Mouse (Mus musculus): Measurements from ENCODE around the gene Hoxd10.

The Hoxd10 gene

DNA sequence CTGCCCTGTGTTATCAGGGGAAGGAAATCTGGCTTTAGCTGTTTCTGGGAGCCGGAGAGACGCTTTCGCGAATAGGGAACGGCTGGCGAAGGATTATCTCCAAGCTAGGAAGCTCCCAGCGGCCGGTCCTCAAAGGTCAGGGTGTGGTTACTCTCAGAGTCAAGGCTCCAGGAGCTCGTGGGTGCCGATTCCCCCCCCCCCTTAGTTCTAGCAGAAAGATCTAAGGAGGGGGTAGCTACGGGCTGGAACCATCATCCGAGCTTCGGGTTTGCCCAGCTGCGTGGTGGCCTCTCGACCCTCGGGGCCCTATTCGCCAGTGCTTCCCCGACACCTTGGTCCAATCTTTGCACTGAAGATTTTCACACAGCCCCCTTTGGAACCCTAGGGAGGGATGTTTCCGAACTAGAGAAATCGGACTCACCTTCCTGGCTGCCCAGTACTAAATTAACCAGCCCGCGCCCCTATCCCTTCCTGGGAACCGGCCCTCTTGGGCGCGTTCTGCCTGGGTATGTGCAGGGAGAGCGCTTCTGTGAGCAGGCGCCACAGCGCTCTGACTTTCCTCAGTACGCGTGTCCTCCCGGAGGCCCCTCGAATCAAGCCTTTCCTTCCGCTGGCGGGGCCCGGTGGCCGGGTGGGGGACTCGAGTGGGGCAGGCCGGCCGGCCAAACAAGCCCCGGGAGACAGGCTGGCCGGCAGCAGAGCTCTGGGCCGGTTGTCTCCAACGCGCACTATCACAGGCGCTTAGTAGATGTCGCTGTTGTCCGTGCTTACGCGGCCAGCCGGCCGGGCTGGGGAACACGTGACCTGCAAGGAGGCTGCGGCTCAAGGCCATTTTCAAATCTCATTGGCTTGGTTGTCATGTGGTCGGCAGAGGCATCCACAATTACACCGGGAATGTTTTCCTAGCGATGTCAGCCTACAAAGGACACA, at the start of gene Hoxd10:
Gene Hoxd10, plus strand, starts transcription at position 903 of the 930 bp plus-strand sequence.
- no peak for DNase-seq (ENCODE audit: low spot score in 2 of 2)

DNA sequence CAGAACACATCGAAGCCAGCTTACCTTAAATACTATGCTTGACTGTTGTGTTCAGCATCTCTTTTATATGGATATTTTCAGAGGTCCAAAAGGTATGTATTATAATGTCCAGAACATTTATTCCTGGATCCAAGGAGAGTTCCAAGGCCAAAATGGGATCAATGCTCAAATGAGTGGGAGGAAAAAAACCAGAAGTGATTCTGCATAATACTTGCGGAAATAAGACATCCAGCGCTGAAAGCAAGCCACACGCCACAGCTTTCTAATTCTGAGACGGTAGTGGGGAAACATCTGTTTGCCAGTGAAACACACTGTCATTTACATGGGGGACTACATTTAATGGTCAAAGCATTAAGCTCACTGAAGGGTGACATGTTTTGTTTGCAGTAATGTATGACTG, 49.3 kb upstream of the Hoxd10 start:
- DNase-seq (ENCODE audit: low spot score in 2 of 2) = no peak

DNA sequence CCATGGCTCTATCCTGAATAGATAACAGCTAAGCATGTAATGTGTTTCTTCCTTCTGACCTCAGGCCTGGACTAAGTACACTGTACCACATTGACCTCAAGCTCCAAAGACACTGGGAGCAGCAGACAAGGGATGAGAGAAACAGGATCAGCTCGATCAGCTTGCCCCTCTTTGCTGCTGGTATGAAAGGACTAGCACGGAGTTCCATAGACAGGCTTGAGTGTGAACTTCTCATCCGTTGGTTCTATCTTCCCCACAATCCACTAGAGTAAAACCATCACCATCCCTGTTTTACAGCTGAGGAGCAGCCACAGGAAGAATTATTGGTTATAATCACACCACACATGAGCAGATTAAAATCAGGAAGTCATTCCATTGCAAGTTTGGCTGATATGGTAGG, 46.1 kb upstream of the Hoxd10 start:
- no peak for DNase-seq (ENCODE audit: low spot score in 2 of 2)

DNA sequence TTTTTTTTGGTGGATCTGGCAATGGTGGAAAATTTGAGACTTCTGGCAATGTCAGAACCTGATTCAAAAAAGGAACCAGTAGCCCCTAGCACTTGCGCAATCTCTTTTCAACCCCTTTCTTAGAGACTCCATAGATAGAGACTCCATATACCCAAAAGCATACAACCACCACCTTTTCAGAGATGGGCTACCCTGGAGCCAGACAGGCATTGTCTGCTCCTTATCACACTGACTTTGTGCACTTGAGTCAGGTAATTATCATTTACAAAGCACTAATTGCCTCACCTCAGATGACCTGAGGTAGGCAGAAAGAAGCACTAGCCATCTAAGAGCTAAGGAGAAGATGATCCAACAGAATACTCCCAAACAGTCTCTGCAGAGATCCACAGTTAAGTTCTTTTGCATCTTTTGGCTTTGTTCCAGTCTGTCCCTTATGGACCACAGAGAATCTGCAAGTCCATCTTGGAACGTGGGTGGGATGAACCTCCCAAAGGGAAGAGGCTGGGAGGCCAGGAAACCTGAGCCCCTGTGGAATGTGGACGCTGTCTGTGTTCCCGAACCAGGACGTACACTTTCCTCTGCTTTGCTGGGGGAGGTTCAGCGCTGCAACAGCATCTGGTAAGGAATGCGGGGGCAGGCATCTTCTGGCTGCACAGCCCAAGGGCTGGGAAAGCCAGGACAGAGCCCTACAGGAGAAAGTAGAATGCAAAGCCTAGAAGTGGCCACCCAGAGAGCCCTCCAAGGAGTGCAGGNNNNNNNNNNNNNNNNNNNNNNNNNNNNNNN, 44.5 kb upstream of the Hoxd10 start:
- no peak for DNase-seq (ENCODE audit: low spot score in 2 of 2)

DNA sequence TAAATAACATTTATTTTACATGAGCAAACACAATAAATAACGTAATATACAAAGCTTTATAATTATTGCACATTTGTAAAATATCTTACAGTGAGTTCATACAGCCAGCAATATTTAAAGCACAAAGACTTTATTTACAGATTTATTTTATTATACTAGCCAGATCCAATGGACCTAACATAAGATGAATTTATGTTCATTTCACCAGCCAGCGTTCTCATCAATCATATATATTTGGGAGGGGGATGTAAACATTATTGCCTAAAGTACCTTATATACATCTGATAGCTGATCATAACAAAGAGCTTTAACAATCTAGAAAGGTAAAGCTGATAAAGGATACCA, 38.8 kb upstream of the Hoxd10 start:
- DNase-seq (ENCODE audit: low spot score in 2 of 2) = no peak

DNA sequence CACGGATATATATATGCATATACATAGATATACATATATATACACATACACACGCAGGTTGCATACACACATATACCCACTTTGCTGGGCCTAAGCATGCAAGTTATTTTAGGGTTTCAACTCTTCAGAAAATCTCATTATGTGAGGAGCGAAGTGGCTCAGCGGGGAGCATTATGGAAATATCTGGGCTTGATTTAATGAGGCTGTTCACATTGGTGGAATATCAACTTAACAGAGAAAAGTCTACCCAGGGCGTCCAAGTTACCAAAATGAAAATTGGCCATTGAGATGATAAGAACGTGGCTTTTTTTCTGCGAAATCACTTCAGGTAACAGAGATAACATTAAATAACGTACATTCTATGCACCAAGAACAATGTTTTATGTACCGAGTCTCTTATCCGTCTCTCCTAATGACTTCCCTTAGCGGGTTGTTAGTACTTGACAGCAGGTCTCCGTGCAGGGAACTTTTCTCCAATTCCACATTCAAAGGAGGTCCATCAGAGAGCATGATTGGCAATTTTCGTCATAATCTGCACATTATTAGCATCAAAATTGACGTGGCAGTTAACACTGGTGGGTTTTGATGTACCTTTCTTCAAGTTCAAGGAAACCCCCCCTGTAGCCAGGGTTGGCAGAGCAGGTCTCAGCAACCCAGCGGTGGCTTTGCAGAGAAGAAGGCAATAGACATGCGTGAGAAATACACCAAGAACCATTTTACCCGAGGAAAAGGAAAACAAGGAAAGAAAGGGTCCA, 37.8 kb upstream of the Hoxd10 start:
- no peak for DNase-seq (ENCODE audit: low spot score in 2 of 2)

DNA sequence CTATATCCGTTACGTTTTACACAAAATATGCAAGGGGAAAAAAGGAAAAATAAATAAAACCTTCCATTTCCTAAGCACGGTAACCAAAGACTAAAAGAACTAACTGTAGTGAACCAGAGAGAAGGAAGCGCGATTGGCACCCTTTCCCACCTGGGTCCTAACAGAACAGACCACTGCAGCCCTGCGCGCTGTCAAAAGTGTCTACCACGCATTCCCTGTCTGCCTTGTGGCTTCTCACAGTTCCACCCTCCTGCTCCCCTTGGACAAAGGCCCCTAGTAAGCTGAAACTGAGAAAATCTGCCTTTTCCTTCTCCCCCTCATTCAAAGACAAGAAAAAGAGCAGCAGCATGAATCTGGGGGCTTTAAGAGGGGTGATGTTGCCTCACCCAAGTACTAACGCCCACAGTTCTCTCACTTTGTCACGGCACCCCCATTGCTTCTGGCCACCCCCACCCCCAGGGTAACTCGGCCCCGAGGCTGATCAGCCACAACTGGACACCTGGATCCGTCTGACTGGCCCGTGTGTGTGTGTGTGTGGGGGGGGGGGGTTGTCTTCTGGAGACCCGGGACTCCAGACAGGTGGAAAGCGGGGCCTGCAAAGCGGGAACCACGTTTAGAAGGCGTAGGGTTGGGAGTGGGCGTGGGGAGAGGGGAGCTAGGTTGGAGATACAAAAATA, 36.8 kb upstream of the Hoxd10 start:
- DNase-seq (ENCODE audit: low spot score in 2 of 2) = no peak

DNA sequence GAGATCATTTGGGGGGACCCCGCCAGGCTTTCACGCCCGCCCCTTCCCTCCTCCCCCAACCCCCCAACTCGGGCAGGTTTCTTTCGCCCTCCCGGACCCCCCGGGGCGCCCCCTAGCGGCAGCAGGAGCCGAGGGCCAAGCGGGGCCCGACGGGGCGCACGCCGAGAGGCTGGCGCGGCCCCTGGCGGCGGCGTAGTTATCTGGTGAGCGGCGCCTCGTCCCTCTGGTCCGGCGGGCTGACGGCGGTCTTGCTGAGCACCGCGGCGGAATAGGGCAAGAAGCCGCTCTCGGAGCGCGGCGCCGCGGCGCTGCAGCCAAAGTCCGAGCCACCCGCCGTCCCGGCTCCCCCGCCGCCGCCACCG, 36.3 kb upstream of the Hoxd10 start:
- DNase-seq (ENCODE audit: low spot score in 2 of 2) = no peak

DNA sequence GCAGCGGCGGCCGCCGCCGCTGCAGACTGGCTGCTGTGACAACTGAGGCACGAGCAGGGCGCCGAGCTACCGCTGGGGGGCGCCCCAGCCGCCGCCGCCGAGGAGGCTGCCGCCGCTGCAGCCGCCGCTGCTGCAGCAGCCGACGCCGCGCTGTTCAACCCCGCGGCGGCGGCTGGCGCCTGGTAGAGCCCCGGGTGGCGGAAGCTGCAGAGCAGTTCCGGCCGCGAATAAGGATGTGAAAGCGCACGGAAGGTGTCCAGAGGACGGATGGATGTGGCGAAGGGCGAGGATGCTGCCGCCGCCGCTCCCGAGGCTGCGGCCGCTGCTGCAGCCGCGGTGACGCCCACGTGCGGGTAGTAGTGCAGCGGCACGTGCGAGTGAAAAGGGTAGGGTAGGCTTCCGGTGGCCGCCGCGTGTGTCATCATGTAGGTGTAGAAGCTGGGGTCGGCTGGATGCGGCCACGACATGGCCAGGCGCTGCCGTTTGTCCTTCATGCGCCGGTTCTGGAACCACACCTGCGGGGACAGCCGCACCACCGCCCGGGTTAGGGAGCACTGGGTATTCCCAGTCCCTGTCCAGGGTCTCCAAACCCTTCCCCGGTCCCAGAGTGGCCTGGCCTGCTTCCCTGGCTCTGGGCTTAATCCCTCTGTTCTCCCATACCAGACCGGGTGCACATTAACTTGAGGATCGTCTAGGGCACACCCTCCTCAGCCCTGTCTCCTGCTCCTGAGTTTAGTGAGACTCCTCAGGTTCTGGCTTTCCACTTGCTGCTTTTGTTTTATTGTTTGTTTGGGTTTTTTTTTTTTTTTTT, 35.7 kb upstream of the Hoxd10 start:
- DNase-seq (ENCODE audit: low spot score in 2 of 2) = peak; percentile 44 to 49

DNA sequence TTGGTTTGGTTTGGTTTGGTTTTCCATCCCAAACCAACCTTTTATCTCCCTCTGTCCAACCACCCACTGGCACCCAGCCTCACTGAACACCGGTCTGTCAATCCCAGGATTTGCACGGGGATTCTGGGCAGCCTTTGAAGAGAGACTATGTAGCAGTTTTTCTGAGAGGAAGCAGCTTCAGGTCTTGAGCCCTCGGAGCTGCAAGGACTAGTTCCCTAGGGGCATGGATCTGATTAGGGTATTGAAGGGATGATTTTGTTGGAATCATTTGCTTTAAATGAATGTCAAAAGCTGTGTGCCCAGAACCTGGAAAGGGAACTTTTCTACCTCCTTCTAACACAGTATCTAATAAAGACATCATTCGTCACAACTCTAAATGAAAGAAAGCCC, 35.1 kb upstream of the Hoxd10 start:
- no peak for DNase-seq (ENCODE audit: low spot score in 2 of 2)

DNA sequence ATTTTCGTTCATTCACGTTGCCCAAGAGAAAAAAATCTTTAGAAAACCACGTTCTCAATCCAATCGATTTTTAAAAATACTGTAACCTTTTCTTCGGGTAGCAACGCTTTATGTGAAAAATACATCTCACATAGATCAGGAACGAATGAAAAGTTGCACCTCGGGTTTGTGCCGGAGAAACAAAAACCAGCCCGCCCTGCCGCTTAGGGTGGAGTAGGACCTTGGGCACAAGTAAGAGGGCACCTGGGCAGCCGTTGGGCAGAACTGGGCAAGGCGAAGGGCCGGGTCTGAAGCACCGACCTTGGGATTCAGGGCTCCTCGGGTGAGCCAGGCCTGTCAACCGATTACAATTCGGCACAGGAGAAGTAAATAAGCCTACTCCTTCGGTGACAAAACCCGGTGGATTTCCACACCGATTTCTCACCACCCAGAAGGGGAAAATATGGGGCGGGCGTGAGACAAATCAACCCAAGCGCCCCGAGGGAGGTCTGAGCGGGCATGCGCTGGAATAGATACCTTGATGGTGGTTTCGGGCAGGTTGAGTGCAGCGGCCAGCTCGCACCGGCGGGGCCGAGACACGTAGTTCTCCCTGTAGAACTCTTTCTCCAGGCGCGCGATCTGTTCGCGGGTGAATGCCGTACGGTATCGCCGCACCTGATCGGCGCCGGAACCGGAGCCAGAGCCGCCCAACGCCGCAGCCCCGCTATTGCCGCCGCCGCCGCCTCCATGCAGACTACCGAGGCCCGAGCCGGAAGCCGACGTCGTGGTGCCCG, 34.3 kb upstream of the Hoxd10 start:
- no peak for DNase-seq (ENCODE audit: low spot score in 2 of 2)

DNA sequence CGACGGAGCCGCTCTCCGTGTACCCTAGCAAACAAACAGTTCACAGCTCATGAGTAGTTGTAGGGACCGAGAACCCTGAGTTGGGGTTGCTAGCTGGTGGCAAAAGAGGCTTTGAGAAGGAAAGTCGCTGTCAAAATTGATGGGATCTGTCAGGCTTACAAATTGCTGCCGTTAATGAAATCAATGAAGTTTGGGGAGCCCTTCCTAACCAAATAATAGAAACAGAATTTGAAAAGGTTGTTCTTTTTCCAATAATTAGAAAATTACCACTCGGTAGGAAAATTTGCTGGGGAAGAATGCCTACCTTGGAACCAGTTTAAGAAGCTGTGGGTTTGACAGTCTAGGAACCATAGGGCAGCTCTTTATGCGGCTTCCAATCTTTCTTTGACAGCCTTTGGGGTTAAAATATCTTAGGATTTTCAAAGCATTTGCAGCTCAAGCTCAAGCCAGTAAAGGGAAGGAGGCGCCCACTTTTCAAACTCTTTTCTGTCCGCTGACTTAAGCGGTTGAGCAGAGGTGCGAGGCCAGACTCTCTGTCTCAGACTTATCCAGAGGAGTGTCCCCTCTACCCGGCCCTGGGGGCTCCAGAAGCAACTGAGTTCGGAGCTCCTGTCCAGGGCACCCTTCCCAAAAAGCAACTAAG, 33.6 kb upstream of the Hoxd10 start:
- no peak for DNase-seq (ENCODE audit: low spot score in 2 of 2)

DNA sequence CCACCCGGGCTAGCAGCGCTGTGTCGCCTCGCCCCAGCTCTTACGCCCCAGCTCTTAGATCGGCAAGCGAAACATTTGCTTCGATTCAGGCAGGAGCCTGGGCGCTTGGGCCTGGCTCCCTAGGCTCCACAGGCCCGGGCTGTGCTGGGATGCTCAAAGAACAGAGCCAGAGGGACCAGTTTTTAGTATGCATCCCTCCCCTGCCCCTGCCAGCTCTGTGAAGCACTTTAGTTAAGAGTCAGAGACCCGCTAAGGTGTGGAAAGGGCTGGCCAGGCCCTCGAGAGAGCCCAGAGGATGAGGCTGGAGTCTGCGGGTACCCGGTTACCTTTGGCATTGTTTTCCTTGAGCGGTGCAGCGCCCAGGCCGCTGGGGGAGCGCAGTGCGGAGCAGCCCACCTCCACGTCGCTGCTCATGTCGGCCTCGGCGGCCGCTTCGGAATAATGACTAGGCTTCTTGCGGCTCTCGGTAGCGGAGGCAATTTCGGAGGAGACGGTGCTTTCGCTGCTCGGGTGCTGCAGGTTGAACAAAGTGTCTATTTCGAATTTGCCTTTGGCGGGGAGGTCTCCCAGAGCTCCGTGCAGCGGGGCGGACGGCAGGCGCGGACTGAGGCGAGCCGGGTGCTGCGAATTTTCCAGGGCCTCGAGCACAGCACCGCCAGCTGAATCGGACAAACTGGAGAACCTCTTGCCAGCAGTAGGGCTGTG, 32.9 kb upstream of the Hoxd10 start:
- DNase-seq (ENCODE audit: low spot score in 2 of 2) = no peak

DNA sequence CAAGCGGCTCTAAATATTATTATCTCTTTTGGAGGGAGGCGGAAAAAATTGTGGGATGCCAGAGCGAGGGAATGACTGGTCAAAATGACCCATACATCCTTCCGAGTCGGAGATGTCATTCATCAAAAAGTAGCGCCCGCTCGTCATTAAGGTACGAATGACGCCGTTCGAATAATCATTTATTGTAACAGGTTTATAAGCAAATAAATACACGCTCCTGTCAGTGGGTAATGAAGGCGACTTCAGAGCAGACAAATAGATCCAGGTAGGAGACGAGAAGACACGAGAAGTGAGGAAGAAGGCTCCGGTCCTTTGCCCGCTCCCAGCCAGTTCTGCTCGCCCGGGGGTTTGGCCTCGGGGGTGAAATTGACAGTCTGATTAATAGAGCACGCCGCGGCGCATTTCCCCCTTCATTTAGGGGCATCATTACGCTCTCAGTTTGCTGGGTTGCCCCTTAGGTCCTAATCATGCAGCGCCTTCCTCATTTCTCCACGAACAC, 32.2 kb upstream of the Hoxd10 start, which contains the start of gene Evx2:
Gene Evx2, minus strand, starts transcription at position 51 of the 499 bp plus-strand sequence.
- DNase-seq (ENCODE audit: low spot score in 2 of 2) = no peak

DNA sequence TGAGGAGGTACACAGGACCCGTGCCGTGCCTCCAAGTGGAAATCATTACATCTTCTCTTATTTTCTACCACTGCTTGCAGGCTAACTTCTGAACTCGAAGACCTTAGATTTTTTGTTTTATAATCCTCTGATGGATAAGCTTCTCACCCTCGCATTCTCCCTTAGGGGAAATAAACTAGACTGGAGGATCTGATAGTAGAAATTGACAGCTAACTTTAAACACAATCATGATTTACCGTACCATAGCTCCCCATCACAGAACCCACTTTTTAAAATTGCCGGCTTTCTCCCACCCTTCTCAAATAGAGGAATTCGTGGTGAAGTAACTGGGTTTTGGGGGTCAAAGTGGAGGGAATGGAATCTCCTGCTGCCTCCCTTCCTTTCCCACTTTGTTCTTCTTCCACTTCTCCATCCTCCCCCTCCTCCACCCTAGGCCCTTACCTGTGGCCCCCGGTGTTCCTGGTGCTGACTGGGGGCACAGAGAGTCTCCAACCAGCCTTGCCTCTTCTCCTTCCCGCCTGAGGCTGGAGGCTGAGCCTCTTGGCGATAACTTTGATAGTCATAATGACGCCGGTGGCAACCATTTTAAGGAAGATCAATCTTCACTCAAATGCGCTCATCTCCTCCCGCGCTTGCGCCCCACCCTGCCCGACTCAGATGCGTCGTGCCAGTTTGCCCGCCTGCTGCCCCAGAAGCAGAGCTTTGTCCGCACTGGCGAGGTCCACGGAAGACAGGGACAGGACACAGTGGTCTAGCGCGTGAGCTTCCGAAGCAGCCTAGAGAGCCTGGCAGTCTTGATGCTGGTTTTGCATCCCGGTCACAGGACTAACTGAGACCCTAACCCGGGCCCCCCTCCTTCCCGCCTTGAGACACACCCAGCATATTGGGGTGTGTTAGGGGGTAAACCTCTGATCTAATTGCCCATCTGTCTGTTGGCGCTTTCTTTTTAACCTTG, 31.0 kb upstream of the Hoxd10 start:
- DNase-seq (ENCODE audit: low spot score in 2 of 2) = no peak

DNA sequence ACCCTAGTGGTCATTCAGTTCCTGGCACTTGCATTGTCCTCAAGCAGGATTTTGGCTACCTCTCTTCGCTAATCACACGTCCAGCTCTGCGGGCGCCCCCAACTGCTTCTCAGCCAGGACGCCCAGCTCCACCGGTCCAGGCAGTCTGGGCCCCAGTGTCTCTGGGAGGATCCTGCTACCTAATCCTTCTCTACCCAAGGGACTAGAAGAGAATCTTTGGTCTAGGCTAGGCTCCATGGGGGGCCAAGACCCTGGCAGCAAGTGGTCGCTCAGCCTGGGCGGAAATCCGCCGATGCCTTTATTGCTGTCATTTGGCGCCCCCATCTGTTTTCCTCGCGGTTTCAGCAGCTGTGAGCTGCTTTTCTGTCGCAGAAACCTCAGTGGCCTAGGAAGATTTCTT, 30.0 kb upstream of the Hoxd10 start:
- DNase-seq (ENCODE audit: low spot score in 2 of 2) = no peak

DNA sequence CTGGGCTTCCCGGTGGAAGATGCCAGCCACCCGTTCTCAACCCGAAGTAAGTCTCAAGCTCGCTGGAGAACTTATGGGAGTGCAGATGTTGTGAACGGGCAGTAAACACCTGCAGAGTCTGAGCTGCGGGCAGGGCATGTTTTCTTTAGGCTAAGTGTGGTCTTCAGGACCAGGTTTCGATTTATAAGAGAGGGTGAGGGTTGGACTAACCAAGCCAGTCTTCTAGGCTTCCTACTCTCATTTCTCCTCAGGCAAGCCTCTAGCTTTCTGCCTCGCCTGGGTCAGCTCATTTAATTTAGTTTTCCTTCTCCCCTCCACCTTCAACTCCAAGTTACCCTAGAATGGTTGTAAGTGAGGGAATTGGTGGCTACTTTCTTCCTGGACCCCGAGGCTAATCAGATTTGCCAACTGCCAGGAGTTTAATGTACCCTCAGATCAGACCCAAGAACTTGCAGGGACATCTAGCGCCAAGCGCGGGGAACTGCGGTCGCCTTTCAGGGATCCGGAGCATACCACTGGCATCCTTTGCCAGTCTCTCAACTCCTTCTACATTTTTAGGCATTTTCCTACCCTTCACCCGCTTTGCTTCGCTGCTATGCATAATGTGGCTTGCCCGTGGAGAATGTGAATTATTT, 28.3 kb upstream of the Hoxd10 start:
- DNase-seq (ENCODE audit: low spot score in 2 of 2) = no peak
